10 mouse cellular contexts compared by ENCODE assay signal in genomic region chr9:80293056-80293584, GRCm38 (mm10).
DNase-seq lines count a peak whose midpoint lies in the region; ATAC-seq and TF ChIP-seq lines count a peak whose summit lies in the region.
"Had no signal": no experiment of that assay in that cellular context is flagged by ENCODE, and none has a peak within 500 bp of the region (broad histone marks: within the 10 kb centered on the region; RNA-seq: fewer than 3 reads in every experiment).

No protein-coding gene starts in this region.

- peak; percentile 14 for DNase-seq in cerebellum, adult 9-10 months
- no peak for DNase-seq in cerebellum, postnatal 25 days
- no peak for DNase-seq in lung, adult 2 months
- DNase-seq in lung, postnatal 10 days, result no peak
- peak; percentile 16 for DNase-seq in embryo, embryonic 9.5 days (ENCODE audit: extremely low spot score)
- no peak for DNase-seq in left cerebral cortex, adult 18-20 months (ENCODE audit: low spot score in 2 of 2)
- DNase-seq in kidney, postnatal 25 days, result no peak

- WGBS in lung, adult 2 months, result 61% methylated on average over 2 of the region's 2 CpGs

- ATAC-seq in neutrophil, adult 5-6 weeks (ENCODE audit: extremely low read depth, insufficient number of reproducible peaks, low FRiP score, poor library complexity, severe bottlenecking), result 0 out of 2 replicates have a peak, but pooled peaks have one; percentile 33

- no peak overlapping the region for H3K4me3 ChIP-seq in lung, adult 2 months (replicated peaks; ENCODE audit: extremely low read depth, low read depth, low read length)
- H3K4me3 ChIP-seq: embryonic facial prominence, embryonic 13.5 days; neural tube, embryonic 12.5 days had no signal

- TF ChIP-seq CTCF in lung, adult 2 months (IDR thresholded peaks at IDR 0.05; ENCODE audit: insufficient read depth, low read length), result peak; percentile 13; the same call in 1 of the 2 replicates

- no peaks in the 10 kb centered on the region for H3K4me1 ChIP-seq in lung, adult 2 months (ENCODE audit: control insufficient read depth, insufficient read depth, low read length)
- H3K4me1 ChIP-seq: embryonic facial prominence, embryonic 13.5 days; neural tube, embryonic 12.5 days had no signal

- no peak for TF ChIP-seq POLR2A in lung, adult 2 months (IDR thresholded peaks at IDR 0.05; ENCODE audit: borderline replicate concordance, extremely low read depth, low read depth, low read length)

Comparison
In these comparisons a context has a peak if more than half of its experiments do, and no peak if none do; other contexts are left out.
1. DNase-seq: peak in cerebellum, adult 9-10 months (single experiment) and embryo, embryonic 9.5 days (single experiment); none in cerebellum, postnatal 25 days (0 of 2), lung, adult 2 months (single experiment), lung, postnatal 10 days (single experiment), left cerebral cortex, adult 18-20 months (0 of 2) and kidney, postnatal 25 days (0 of 2).